10 mouse cellular contexts compared by ENCODE assay signal in the genomic region with DNA sequence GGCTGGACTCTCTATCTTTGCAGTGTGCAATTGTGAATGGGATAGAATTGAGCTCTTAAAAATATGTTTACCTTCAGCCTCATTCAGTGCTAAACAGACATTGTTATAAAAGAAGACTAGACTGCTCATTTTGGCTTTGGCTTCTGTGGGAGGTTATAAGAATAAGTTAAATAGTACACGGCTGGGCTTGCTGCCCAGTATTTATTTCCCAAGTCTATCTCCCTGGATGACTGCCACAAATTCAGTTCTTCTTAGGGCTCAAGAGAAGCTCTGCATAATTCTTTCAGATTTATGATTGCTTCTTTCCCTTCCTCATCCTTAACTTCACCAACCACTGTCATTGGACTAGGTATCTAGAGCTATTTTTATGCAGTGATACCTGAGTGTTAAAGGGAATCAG.
DNase-seq lines count a peak whose midpoint lies in the region; ATAC-seq lines count a peak whose summit lies in the region.
"Had no signal": no experiment of that assay in that cellular context is flagged by ENCODE, and none has a peak within 500 bp of the region (broad histone marks: within the 10 kb centered on the region; RNA-seq: fewer than 3 reads in every experiment).

No protein-coding gene starts in this region.

- intact Hi-C loops in left cerebral cortex, postnatal 14 days (cut with DNase I) = no loop called here
- intact Hi-C loops in left cerebral cortex, postnatal 36 days (cut with DNase I) = no loop called here

- H3K36me3 ChIP-seq in forebrain, embryonic 14.5 days (ENCODE audit: control insufficient read depth, insufficient read depth, low read length) = no peaks in the 10 kb centered on the region
- H3K36me3 ChIP-seq in forebrain, embryonic 11.5 days (ENCODE audit: control insufficient read depth, insufficient read depth, low read length) = no peaks in the 10 kb centered on the region

- no peaks in the 10 kb centered on the region for H3K4me1 ChIP-seq in forebrain, embryonic 14.5 days (ENCODE audit: control insufficient read depth, insufficient read depth, low read length)
- no peaks in the 10 kb centered on the region for H3K4me1 ChIP-seq in forebrain, embryonic 11.5 days (replicated peaks; ENCODE audit: control insufficient read depth, insufficient read depth, low read length)

- H3K4me3 ChIP-seq in forebrain, embryonic 14.5 days (ENCODE audit: low read depth, low read length) = no peak overlapping the region
- H3K4me3 ChIP-seq in forebrain, embryonic 11.5 days (ENCODE audit: low read depth, low read length) = no peak overlapping the region

- 67% methylated on average over 1 of the region's 1 CpGs for WGBS in forebrain, embryonic 14.5 days
- WGBS in forebrain, embryonic 11.5 days = 77% methylated on average over 1 of the region's 1 CpGs

- no peaks in the 10 kb centered on the region for H3K9me3 ChIP-seq in forebrain, embryonic 14.5 days (replicated peaks; ENCODE audit: control insufficient read depth, low read length)
- no peaks in the 10 kb centered on the region for H3K9me3 ChIP-seq in forebrain, embryonic 11.5 days (ENCODE audit: control insufficient read depth, low read length)

- no peak overlapping the region for H3K27ac ChIP-seq in forebrain, embryonic 14.5 days (ENCODE audit: low read depth, low read length)
- no peak overlapping the region for H3K27ac ChIP-seq in forebrain, embryonic 11.5 days (ENCODE audit: low read depth, low read length)

- ATAC-seq in forebrain, embryonic 14.5 days = no peak
- no peak for ATAC-seq in forebrain, embryonic 11.5 days (replicated peaks; ENCODE audit: low FRiP score)
- no peak for ATAC-seq in granulocyte monocyte progenitor cell, adult 5-6 weeks (replicated peaks; ENCODE audit: poor library complexity, severe bottlenecking)
- ATAC-seq: Patski had no signal

- peak; percentile 33 for DNase-seq in forebrain, embryonic 14.5 days (ENCODE audit: low spot score)
- DNase-seq in forebrain, embryonic 11.5 days (ENCODE audit: low spot score) = no peak
- peak; percentile 14 to 20 for DNase-seq in left cerebral cortex, postnatal 14 days (ENCODE audit: low spot score in 2 of 2)
- no peak for DNase-seq in left cerebral cortex, postnatal 36 days (ENCODE audit: low spot score in 2 of 2)
- DNase-seq in adipocyte (ENCODE audit: low spot score) = peak; percentile 87
- peak; percentile 54 for DNase-seq in kidney, postnatal 14 days
- DNase-seq in spleen, postnatal 36 days (ENCODE audit: low spot score in 2 of 2) = no peak
- DNase-seq: thymus, postnatal 4 days had no signal

- no peak overlapping the region for H3K9ac ChIP-seq in forebrain, embryonic 14.5 days (ENCODE audit: low read length)
- no peak overlapping the region for H3K9ac ChIP-seq in forebrain, embryonic 11.5 days (ENCODE audit: low read length)

- no peak overlapping the region for H3K4me2 ChIP-seq in forebrain, embryonic 14.5 days (ENCODE audit: low read length)
- H3K4me2 ChIP-seq in forebrain, embryonic 11.5 days (ENCODE audit: low read depth, low read length, severe bottlenecking) = no peak overlapping the region

- H3K27me3 ChIP-seq in forebrain, embryonic 14.5 days (replicated peaks; ENCODE audit: control insufficient read depth, insufficient read depth, low read length) = no peaks in the 10 kb centered on the region
- no peaks in the 10 kb centered on the region for H3K27me3 ChIP-seq in forebrain, embryonic 11.5 days (ENCODE audit: control insufficient read depth, insufficient read depth, low read length)

Comparison
In these comparisons a context has a peak if more than half of its experiments do, and no peak if none do; other contexts are left out.
1. DNase-seq: peak in forebrain, embryonic 14.5 days (single experiment), left cerebral cortex, postnatal 14 days (2 of 2), adipocyte (single experiment) and kidney, postnatal 14 days (single experiment); none in forebrain, embryonic 11.5 days (single experiment), left cerebral cortex, postnatal 36 days (0 of 2) and spleen, postnatal 36 days (0 of 2).